Mouse (Mus musculus) embryonic facial prominence, embryonic 12.5 days (tissue): ENCODE measurements around the gene Cyp2c23. TPM values are rescaled to one million over a fixed set of nuclear protein-coding genes. Genes with fewer than 3 reads are reported as not detected.
A peak's percentile ranks its signal among the peaks of the same experiment; 100 is the strongest.

Experiments
- ATAC-seq: fragments of 200-750 bp; cut with Nextera tagmentation; 2 replicates; pipeline ENCODE4 v1.8.0; 2017; ENCODE audit not compliant: insufficient number of reproducible peaks, insufficient read depth, low FRiP score, low TSS enrichment
- H3K27ac ChIP-seq: fragments of 300-500 bp; sonication (generic); 2 replicates; pipeline ENCODE4 v1.5.1; 2016; ENCODE audit warnings: mild to moderate bottlenecking
- H3K27me3 ChIP-seq: fragments of 300-500 bp; sonication (generic); 2 replicates; pipeline ENCODE4 v1.6.1; 2016; ENCODE audit warnings: mild to moderate bottlenecking, moderate library complexity
- H3K36me3 ChIP-seq: fragments of 300-500 bp; sonication (generic); 2 replicates; pipeline ENCODE4 v1.6.1; 2016; ENCODE audit warnings: mild to moderate bottlenecking
- H3K4me1 ChIP-seq: fragments of 300-500 bp; sonication (generic); 2 replicates; pipeline ENCODE4 v1.6.1; 2016
- H3K4me2 ChIP-seq: fragments of 300-500 bp; sonication (generic); replicated peaks from 2 replicates; pipeline ENCODE4 v1.6.1; 2016; ENCODE audit warnings: mild to moderate bottlenecking, moderate library complexity
- H3K4me3 ChIP-seq: fragments of 300-500 bp; sonication (generic); 2 replicates; pipeline ENCODE4 v1.5.1; 2016; ENCODE audit warnings: mild to moderate bottlenecking
- H3K9ac ChIP-seq: fragments of 300-500 bp; sonication (generic); 2 replicates; pipeline ENCODE4 v1.6.1; 2016; ENCODE audit warnings: mild to moderate bottlenecking, moderate library complexity
- H3K9me3 ChIP-seq: fragments of 300-500 bp; sonication (generic); 2 replicates; pipeline ENCODE4 v1.6.1; 2016; ENCODE audit warnings: mild to moderate bottlenecking, moderate library complexity
- WGBS: fragments of 180-500 bp; shearing (Covaris S2); methylation state at CpG from one replicate; pipeline ENCODE4 v1.1.7; 2016; 5-methylcytosine and 5-hydroxymethylcytosine counted together
- polyA plus RNA-seq: library from polyadenylated mRNA; unstranded; fragments of >200 nt; fragmentation: Nextera tagmentation; extraction: Ambion mirVana; gene quantifications from 2 replicates; pipeline ENCODE4 v1.2.1, GENCODE M21; 2016

Gene Cyp2c23
- polyA plus RNA-seq, 1 experiment from 2014 or later = not detected

GRCm38 (mm10) chr19:43992464-43992863 lies 36.5 kb downstream of the Cyp2c23 start:
- Histone ChIP-seq H3K9ac (no peak overlapping the region), H3K4me2 (no peak overlapping the region), H3K27me3 (no peaks in the 10 kb centered on the region), H3K4me1 (no peaks in the 10 kb centered on the region), H3K36me3 (no peaks in the 10 kb centered on the region), H3K27ac (no peak overlapping the region), H3K4me3 (no peak overlapping the region), H3K9me3 (no peaks in the 10 kb centered on the region)
- 66% methylated on average over 4 of the region's 4 CpGs for WGBS
- ATAC-seq = no peak

GRCm38 (mm10) chr19:43990362-43990761 lies 38.6 kb downstream of the Cyp2c23 start:
- peaks cover 5% of the 10 kb centered on the region; the same call in 1 of the 2 replicates for H3K4me1 ChIP-seq
- H3K27ac ChIP-seq = no peak overlapping the region
- ATAC-seq = no peak
- no peaks in the 10 kb centered on the region for H3K9me3 ChIP-seq
- no peak overlapping the region for H3K9ac ChIP-seq
- no peaks in the 10 kb centered on the region for H3K36me3 ChIP-seq
- WGBS = 83% methylated on average over 8 of the region's 8 CpGs
- H3K4me2 ChIP-seq = no peak overlapping the region
- peaks cover 14% of the 10 kb centered on the region for H3K27me3 ChIP-seq
- no peak overlapping the region for H3K4me3 ChIP-seq

GRCm38 (mm10) chr19:43986069-43986794 lies 42.8 kb downstream of the Cyp2c23 start, which contains the start of gene Cpn1:
Gene Cpn1, minus strand, starts transcription at chr19:43986556.
- ATAC-seq = no peak
- 14% methylated on average over 30 of the region's 30 CpGs for WGBS
- Histone ChIP-seq H3K27ac (no peak within 1 kb of the TSS), H3K9me3 (no peaks in the 10 kb centered on the region), H3K9ac (no peak within 1 kb of the TSS), H3K36me3 (no peaks in the 10 kb centered on the region), H3K4me1 (peaks cover 5% of the 10 kb centered on the region; the same call in 1 of the 2 replicates), H3K4me2 (peak within 1 kb of the TSS; percentile 31), H3K27me3 (peaks cover 14% of the 10 kb centered on the region), H3K4me3 (0 out of 2 replicates have a peak within 1 kb of the TSS, but pooled peaks have one; percentile 6)

- no peak overlapping the region for H3K27ac ChIP-seq
- WGBS = 92% methylated on average over 5 of the region's 5 CpGs
- no peak for ATAC-seq
- peaks cover 14% of the 10 kb centered on the region for H3K27me3 ChIP-seq
- H3K4me2 ChIP-seq = no peak overlapping the region
- no peak overlapping the region for H3K9ac ChIP-seq
- no peaks in the 10 kb centered on the region for H3K9me3 ChIP-seq
- no peaks in the 10 kb centered on the region for H3K36me3 ChIP-seq
- peaks cover 5% of the 10 kb centered on the region; the same call in 1 of the 2 replicates for H3K4me1 ChIP-seq
- H3K4me3 ChIP-seq = no peak overlapping the region
Observed at GRCm38 (mm10) chr19:43981992-43982391, 47.0 kb downstream of the Cyp2c23 start.

- no peak for ATAC-seq
- H3K36me3 ChIP-seq = no peaks in the 10 kb centered on the region
- H3K9ac ChIP-seq = no peak overlapping the region
- no peaks in the 10 kb centered on the region for H3K4me1 ChIP-seq
- H3K9me3 ChIP-seq = no peaks in the 10 kb centered on the region
- peaks cover under 1% of the 10 kb centered on the region; the same call in 1 of the 2 replicates for H3K27me3 ChIP-seq
- no peak overlapping the region for H3K4me2 ChIP-seq
- H3K27ac ChIP-seq = no peak overlapping the region
- 93% methylated on average over 17 of the region's 17 CpGs for WGBS
- H3K4me3 ChIP-seq = no peak overlapping the region
Observed at GRCm38 (mm10) chr19:43980711-43981110, 48.3 kb downstream of the Cyp2c23 start.

GRCm38 (mm10) chr19:43977799-43978198 lies 51.2 kb downstream of the Cyp2c23 start:
- no peak overlapping the region for H3K27ac ChIP-seq
- H3K4me3 ChIP-seq = no peak overlapping the region
- H3K4me2 ChIP-seq = no peak overlapping the region
- no peaks in the 10 kb centered on the region for H3K36me3 ChIP-seq
- H3K9ac ChIP-seq = no peak overlapping the region
- H3K4me1 ChIP-seq = no peaks in the 10 kb centered on the region
- H3K27me3 ChIP-seq = no peaks in the 10 kb centered on the region
- no peak for ATAC-seq
- 79% methylated on average over 3 of the region's 3 CpGs for WGBS
- no peaks in the 10 kb centered on the region for H3K9me3 ChIP-seq

GRCm38 (mm10) chr19:43976661-43977060 lies 52.3 kb downstream of the Cyp2c23 start:
- Histone ChIP-seq H3K4me2 (no peak overlapping the region), H3K27me3 (no peaks in the 10 kb centered on the region), H3K4me3 (no peak overlapping the region), H3K9ac (no peak overlapping the region), H3K27ac (no peak overlapping the region), H3K36me3 (no peaks in the 10 kb centered on the region), H3K4me1 (no peaks in the 10 kb centered on the region), H3K9me3 (no peaks in the 10 kb centered on the region)
- WGBS = 69% methylated on average over 6 of the region's 6 CpGs
- no peak for ATAC-seq

- no peaks in the 10 kb centered on the region for H3K36me3 ChIP-seq
- no peaks in the 10 kb centered on the region for H3K27me3 ChIP-seq
- H3K4me3 ChIP-seq = no peak overlapping the region
- ATAC-seq = no peak
- no peak overlapping the region for H3K4me2 ChIP-seq
- H3K4me1 ChIP-seq = no peaks in the 10 kb centered on the region
- 88% methylated on average over 6 of the region's 6 CpGs for WGBS
- H3K27ac ChIP-seq = no peak overlapping the region
- no peak overlapping the region for H3K9ac ChIP-seq
- H3K9me3 ChIP-seq = no peaks in the 10 kb centered on the region
Observed at GRCm38 (mm10) chr19:43974221-43974620, 54.8 kb downstream of the Cyp2c23 start.

GRCm38 (mm10) chr19:43973711-43974110 lies 55.3 kb downstream of the Cyp2c23 start:
- no peak overlapping the region for H3K9ac ChIP-seq
- no peak overlapping the region for H3K27ac ChIP-seq
- H3K4me3 ChIP-seq = no peak overlapping the region
- H3K36me3 ChIP-seq = no peaks in the 10 kb centered on the region
- no peaks in the 10 kb centered on the region for H3K9me3 ChIP-seq
- no peak for ATAC-seq
- 84% methylated on average over 9 of the region's 9 CpGs for WGBS
- H3K4me1 ChIP-seq = no peaks in the 10 kb centered on the region
- H3K27me3 ChIP-seq = no peaks in the 10 kb centered on the region
- no peak overlapping the region for H3K4me2 ChIP-seq

- no peak for ATAC-seq
- Histone ChIP-seq H3K4me1 (0 out of 2 replicates have a peak, but pooled peaks cover 2% of the 10 kb centered on the region), H3K4me3 (no peak overlapping the region), H3K27me3 (no peaks in the 10 kb centered on the region), H3K36me3 (no peaks in the 10 kb centered on the region), H3K27ac (no peak overlapping the region), H3K9me3 (no peaks in the 10 kb centered on the region), H3K9ac (no peak overlapping the region), H3K4me2 (no peak overlapping the region)
- WGBS = 92% methylated on average over 8 of the region's 8 CpGs
Observed at GRCm38 (mm10) chr19:43972129-43972528, 56.9 kb downstream of the Cyp2c23 start.

- Histone ChIP-seq H3K9me3 (no peaks in the 10 kb centered on the region), H3K27ac (no peak overlapping the region), H3K9ac (no peak overlapping the region), H3K36me3 (no peaks in the 10 kb centered on the region), H3K4me2 (no peak overlapping the region), H3K4me3 (no peak overlapping the region), H3K4me1 (0 out of 2 replicates have a peak, but pooled peaks cover 2% of the 10 kb centered on the region), H3K27me3 (no peaks in the 10 kb centered on the region)
- ATAC-seq = no peak
- WGBS = 60% methylated on average over 8 of the region's 11 CpGs
Observed at GRCm38 (mm10) chr19:43968436-43969026, 60.5 kb downstream of the Cyp2c23 start.

GRCm38 (mm10) chr19:43966481-43966880 lies 62.5 kb downstream of the Cyp2c23 start:
- 70% methylated on average over 2 of the region's 2 CpGs for WGBS
- no peak overlapping the region for H3K4me3 ChIP-seq
- H3K27me3 ChIP-seq = no peaks in the 10 kb centered on the region
- no peak overlapping the region for H3K9ac ChIP-seq
- no peak overlapping the region for H3K4me2 ChIP-seq
- no peak for ATAC-seq
- 0 out of 2 replicates have a peak, but pooled peaks cover 2% of the 10 kb centered on the region for H3K4me1 ChIP-seq
- no peak overlapping the region for H3K27ac ChIP-seq
- no peaks in the 10 kb centered on the region for H3K36me3 ChIP-seq
- no peaks in the 10 kb centered on the region for H3K9me3 ChIP-seq
